In genomic region chr10:120581547-120581946, GRCm38 (mm10) we compare ENCODE assay signal across 18 mouse cellular contexts.
DNase-seq lines count a peak whose midpoint lies in the region; ATAC-seq and TF ChIP-seq lines count a peak whose summit lies in the region.
"Had no signal": no experiment of that assay in that cellular context is flagged by ENCODE, and none has a peak within 500 bp of the region (broad histone marks: within the 10 kb centered on the region; RNA-seq: fewer than 3 reads in every experiment).

No protein-coding gene starts in this region.

- no peak overlapping the region for H3K4me3 ChIP-seq in forebrain, embryonic 11.5 days (ENCODE audit: low read depth, low read length)
- no peak overlapping the region for H3K4me3 ChIP-seq in forebrain, embryonic 12.5 days (replicated peaks)
- no peak overlapping the region for H3K4me3 ChIP-seq in kidney, postnatal 0 days (replicated peaks; ENCODE audit: low read depth, low read length)
- H3K4me3 ChIP-seq in forebrain, postnatal 0 days (ENCODE audit: low read depth, low read length) = no peak overlapping the region
- no peak overlapping the region for H3K4me3 ChIP-seq in midbrain, embryonic 16.5 days (ENCODE audit: low read depth, low read length)
- H3K4me3 ChIP-seq: erythroblast, embryonic 14.5 days; heart, embryonic 13.5 days; layer of hippocampus, adult 2 months; neural tube, embryonic 13.5 days; stomach, embryonic 15.5 days had no signal

- H3K4me1 ChIP-seq in forebrain, embryonic 11.5 days (replicated peaks; ENCODE audit: control insufficient read depth, insufficient read depth, low read length) = no peaks in the 10 kb centered on the region
- peaks cover 6% of the 10 kb centered on the region for H3K4me1 ChIP-seq in forebrain, embryonic 12.5 days
- 0 out of 2 replicates have a peak, but pooled peaks cover 5% of the 10 kb centered on the region for H3K4me1 ChIP-seq in kidney, postnatal 0 days (replicated peaks; ENCODE audit: insufficient read depth, low read length)
- H3K4me1 ChIP-seq in forebrain, postnatal 0 days (ENCODE audit: insufficient read depth) = no peaks in the 10 kb centered on the region
- no peaks in the 10 kb centered on the region for H3K4me1 ChIP-seq in midbrain, embryonic 16.5 days (ENCODE audit: control insufficient read depth, insufficient read depth, low read length)
- H3K4me1 ChIP-seq: neural tube, embryonic 13.5 days had no signal

- DNase-seq in forebrain, embryonic 11.5 days (ENCODE audit: low spot score) = no peak
- DNase-seq in kidney, postnatal 0 days (ENCODE audit: low spot score) = peak; percentile 22
- DNase-seq in kidney, adult 8-10 months = no peak
- DNase-seq in forebrain, postnatal 0 days = peak; percentile 14
- no peak for DNase-seq in thymus, adult 18-20 months
- DNase-seq in cerebellum, postnatal 4 days (ENCODE audit: low spot score in 2 of 2) = no peak
- DNase-seq: adrenal gland, postnatal 14 days; cerebellum, adult 8-10 months; lung, adult 18-20 months; lung, postnatal 36 days; thymus, postnatal 25 days had no signal

- no peaks in the 10 kb centered on the region for H3K36me3 ChIP-seq in forebrain, embryonic 11.5 days (ENCODE audit: control insufficient read depth, insufficient read depth, low read length)
- H3K36me3 ChIP-seq in forebrain, embryonic 12.5 days (replicated peaks) = no peaks in the 10 kb centered on the region
- H3K36me3 ChIP-seq in kidney, postnatal 0 days (ENCODE audit: insufficient read depth, low read length) = no peaks in the 10 kb centered on the region
- H3K36me3 ChIP-seq in forebrain, postnatal 0 days (ENCODE audit: insufficient read depth) = no peaks in the 10 kb centered on the region
- no peaks in the 10 kb centered on the region for H3K36me3 ChIP-seq in midbrain, embryonic 16.5 days (ENCODE audit: control insufficient read depth, insufficient read depth, low read length)
- H3K36me3 ChIP-seq: heart, embryonic 13.5 days; neural tube, embryonic 13.5 days; stomach, embryonic 15.5 days had no signal

- 77% methylated on average over 6 of the region's 6 CpGs for WGBS in forebrain, embryonic 11.5 days
- 73% methylated on average over 6 of the region's 6 CpGs for WGBS in forebrain, embryonic 12.5 days
- 80% methylated on average over 6 of the region's 6 CpGs for WGBS in kidney, postnatal 0 days
- WGBS in forebrain, postnatal 0 days = 27% methylated on average over 6 of the region's 6 CpGs
- 44% methylated on average over 6 of the region's 6 CpGs for WGBS in midbrain, embryonic 16.5 days

- TF ChIP-seq CTCF in kidney, postnatal 0 days (IDR thresholded peaks at IDR 0.05; ENCODE audit: low read depth) = no peak
- TF ChIP-seq CTCF in forebrain, postnatal 0 days (IDR thresholded peaks at IDR 0.05; ENCODE audit: low read depth) = no peak

- no peak overlapping the region for H3K27ac ChIP-seq in forebrain, embryonic 11.5 days (ENCODE audit: low read depth, low read length)
- H3K27ac ChIP-seq in forebrain, embryonic 12.5 days = no peak overlapping the region
- H3K27ac ChIP-seq in kidney, postnatal 0 days = no peak overlapping the region
- H3K27ac ChIP-seq in forebrain, postnatal 0 days (ENCODE audit: low read depth, low read length) = no peak overlapping the region
- H3K27ac ChIP-seq in midbrain, embryonic 16.5 days (ENCODE audit: low read length) = no peak overlapping the region
- H3K27ac ChIP-seq: heart, embryonic 13.5 days; layer of hippocampus, adult 2 months; neural tube, embryonic 13.5 days; stomach, embryonic 15.5 days had no signal

- H3K9me3 ChIP-seq in forebrain, embryonic 11.5 days (ENCODE audit: control insufficient read depth, low read length) = no peaks in the 10 kb centered on the region
- no peaks in the 10 kb centered on the region for H3K9me3 ChIP-seq in forebrain, embryonic 12.5 days
- H3K9me3 ChIP-seq in kidney, postnatal 0 days (replicated peaks; ENCODE audit: low read length) = no peaks in the 10 kb centered on the region
- H3K9me3 ChIP-seq in forebrain, postnatal 0 days (ENCODE audit: low read length) = no peaks in the 10 kb centered on the region
- H3K9me3 ChIP-seq in midbrain, embryonic 16.5 days (replicated peaks; ENCODE audit: control insufficient read depth, low read length, poor library complexity, severe bottlenecking) = no peaks in the 10 kb centered on the region
- H3K9me3 ChIP-seq: neural tube, embryonic 13.5 days; stomach, embryonic 15.5 days had no signal

- ATAC-seq in forebrain, embryonic 11.5 days (replicated peaks; ENCODE audit: low FRiP score) = 0 out of 2 replicates have a peak, but pooled peaks have one; percentile 21
- ATAC-seq in forebrain, embryonic 12.5 days (ENCODE audit: low FRiP score) = no peak
- no peak for ATAC-seq in kidney, postnatal 0 days (replicated peaks; ENCODE audit: low FRiP score, low read depth)
- ATAC-seq in forebrain, postnatal 0 days = peak; percentile 66
- ATAC-seq in midbrain, embryonic 16.5 days = 0 out of 2 replicates have a peak, but pooled peaks have one; percentile 25

- H3K9ac ChIP-seq in forebrain, embryonic 11.5 days (ENCODE audit: low read length) = no peak overlapping the region
- H3K9ac ChIP-seq in forebrain, embryonic 12.5 days = no peak overlapping the region
- H3K9ac ChIP-seq in kidney, postnatal 0 days (ENCODE audit: low read depth, low read length) = no peak overlapping the region
- H3K9ac ChIP-seq in forebrain, postnatal 0 days = no peak overlapping the region
- H3K9ac ChIP-seq in midbrain, embryonic 16.5 days (ENCODE audit: low read depth, low read length) = no peak overlapping the region
- H3K9ac ChIP-seq: heart, embryonic 13.5 days; neural tube, embryonic 13.5 days; stomach, embryonic 15.5 days had no signal

- no peak overlapping the region for H3K4me2 ChIP-seq in forebrain, embryonic 11.5 days (ENCODE audit: low read depth, low read length, severe bottlenecking)
- H3K4me2 ChIP-seq in forebrain, embryonic 12.5 days = no peak overlapping the region
- H3K4me2 ChIP-seq in kidney, postnatal 0 days (ENCODE audit: low read length) = no peak overlapping the region
- H3K4me2 ChIP-seq in forebrain, postnatal 0 days (ENCODE audit: low read depth) = no peak overlapping the region
- H3K4me2 ChIP-seq in midbrain, embryonic 16.5 days (ENCODE audit: low read length) = no peak overlapping the region
- H3K4me2 ChIP-seq: neural tube, embryonic 13.5 days; stomach, embryonic 15.5 days had no signal

- no peaks in the 10 kb centered on the region for H3K27me3 ChIP-seq in forebrain, embryonic 11.5 days (ENCODE audit: control insufficient read depth, insufficient read depth, low read length)
- H3K27me3 ChIP-seq in forebrain, embryonic 12.5 days = no peaks in the 10 kb centered on the region
- H3K27me3 ChIP-seq in kidney, postnatal 0 days (ENCODE audit: insufficient read depth, low read length) = no peaks in the 10 kb centered on the region
- no peaks in the 10 kb centered on the region for H3K27me3 ChIP-seq in forebrain, postnatal 0 days (ENCODE audit: insufficient read depth, low read length)
- H3K27me3 ChIP-seq in midbrain, embryonic 16.5 days (ENCODE audit: control insufficient read depth, insufficient read depth, low read depth, low read length) = no peaks in the 10 kb centered on the region
- H3K27me3 ChIP-seq: heart, embryonic 13.5 days; neural tube, embryonic 13.5 days; stomach, embryonic 15.5 days had no signal

Comparison
In these comparisons a context has a peak if more than half of its experiments do, and no peak if none do; other contexts are left out.
1. ATAC-seq: peak in forebrain, embryonic 11.5 days (single experiment), forebrain, postnatal 0 days (single experiment) and midbrain, embryonic 16.5 days (single experiment); none in forebrain, embryonic 12.5 days (single experiment) and kidney, postnatal 0 days (single experiment).
2. DNase-seq: peak in kidney, postnatal 0 days (single experiment) and forebrain, postnatal 0 days (single experiment); none in forebrain, embryonic 11.5 days (single experiment), kidney, adult 8-10 months (0 of 2), thymus, adult 18-20 months (0 of 2) and cerebellum, postnatal 4 days (0 of 2).